Mouse (Mus musculus): ENCODE measurements around the gene Galr3. TPM values are rescaled to one million over a fixed set of nuclear protein-coding genes. Genes with fewer than 3 reads are reported as not detected.

The Galr3 gene
- not detected in 4 replicates for total RNA-seq (2023)

DNA sequence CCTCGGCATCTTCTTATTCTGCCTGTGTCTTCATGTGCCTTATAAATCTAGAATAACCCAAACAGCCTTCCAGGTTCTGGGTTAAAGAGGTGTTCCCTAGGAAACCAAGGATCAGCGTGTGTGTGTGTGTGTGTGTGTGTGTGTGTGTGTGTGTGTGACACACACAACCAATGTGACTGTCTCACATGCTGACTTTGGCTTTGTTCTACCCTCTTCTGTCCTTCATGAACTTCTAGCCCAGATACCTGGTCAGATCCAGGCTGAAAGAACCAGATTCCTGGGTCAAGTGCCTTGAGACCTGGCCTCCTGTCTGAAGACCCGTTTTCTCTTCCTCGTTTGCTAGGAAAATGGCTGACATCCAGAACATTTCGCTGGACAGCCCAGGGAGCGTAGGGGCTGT, at the start of gene Galr3:
Galr3 (plus strand) TSS at position 301 of the 400 bp plus-strand sequence.

DNA sequence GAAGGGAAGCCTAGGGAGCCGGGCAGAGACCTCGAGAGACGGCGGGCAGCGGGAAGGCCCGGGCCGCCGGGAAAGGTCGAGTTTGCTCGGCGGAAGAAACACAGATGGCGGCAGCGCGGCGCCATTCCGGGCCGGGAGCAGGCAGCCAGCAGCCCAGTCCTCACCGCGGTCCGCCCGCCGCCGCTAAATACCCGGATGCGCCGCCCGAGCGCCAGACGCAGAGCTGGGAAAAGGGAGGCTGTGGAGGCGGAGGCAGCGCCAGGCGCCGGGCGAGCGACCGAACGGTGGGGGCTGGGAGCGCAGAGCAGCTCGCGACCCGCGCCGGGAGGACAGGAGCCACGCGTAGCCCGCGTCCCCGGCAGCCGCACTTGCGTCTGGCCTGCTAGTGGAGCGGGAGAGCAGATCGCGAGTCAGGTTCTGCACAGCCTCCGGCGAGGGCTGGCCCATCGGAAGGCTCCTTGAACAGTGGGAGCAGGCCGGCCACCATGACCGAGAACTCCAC, 13.4 kb upstream of the Galr3 start, which contains the start of gene H1f0:
H1f0 (plus strand) TSS at position 214 of the 502 bp plus-strand sequence.

DNA sequence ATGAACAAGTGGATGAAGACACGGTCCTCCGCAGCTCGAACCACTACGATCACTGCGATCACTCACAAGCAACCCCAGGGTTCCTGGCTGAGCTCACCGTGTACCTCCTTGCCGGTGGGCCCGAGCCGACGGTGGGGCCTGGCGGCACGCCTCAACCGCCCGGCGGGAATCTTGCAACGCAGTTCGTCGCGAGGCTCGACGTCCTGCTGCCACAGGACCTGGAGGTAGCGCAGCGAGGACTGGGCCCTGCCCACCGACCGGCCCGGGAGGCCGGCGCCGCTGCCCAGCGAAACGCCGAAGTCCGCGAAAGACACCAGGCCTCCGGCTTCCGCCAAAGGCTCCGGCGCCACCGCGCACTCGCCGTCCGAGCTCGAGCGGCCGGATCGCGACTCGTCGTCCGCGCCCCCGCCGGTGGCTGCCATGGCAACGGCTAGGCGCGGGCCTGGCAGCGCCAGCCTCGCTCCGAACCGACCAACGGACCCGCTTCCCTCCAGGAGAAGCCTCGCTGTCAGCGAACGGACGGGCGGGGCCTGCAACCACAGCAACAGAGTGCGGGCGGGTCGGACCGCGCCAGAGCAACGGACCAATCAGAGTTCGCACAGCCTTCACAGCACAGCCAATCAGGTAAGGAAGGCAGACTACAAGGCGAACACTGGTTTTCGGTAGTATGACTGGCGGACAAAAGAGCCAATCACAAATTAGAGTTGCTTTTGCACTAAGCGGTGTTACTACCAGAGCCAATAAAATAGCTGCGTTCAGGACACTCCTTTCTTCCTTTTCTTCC, 20.9 kb downstream of the Galr3 start, which contains the start of gene Ankrd54:
Ankrd54 (minus strand) TSS at position 518 of the 784 bp plus-strand sequence.

DNA sequence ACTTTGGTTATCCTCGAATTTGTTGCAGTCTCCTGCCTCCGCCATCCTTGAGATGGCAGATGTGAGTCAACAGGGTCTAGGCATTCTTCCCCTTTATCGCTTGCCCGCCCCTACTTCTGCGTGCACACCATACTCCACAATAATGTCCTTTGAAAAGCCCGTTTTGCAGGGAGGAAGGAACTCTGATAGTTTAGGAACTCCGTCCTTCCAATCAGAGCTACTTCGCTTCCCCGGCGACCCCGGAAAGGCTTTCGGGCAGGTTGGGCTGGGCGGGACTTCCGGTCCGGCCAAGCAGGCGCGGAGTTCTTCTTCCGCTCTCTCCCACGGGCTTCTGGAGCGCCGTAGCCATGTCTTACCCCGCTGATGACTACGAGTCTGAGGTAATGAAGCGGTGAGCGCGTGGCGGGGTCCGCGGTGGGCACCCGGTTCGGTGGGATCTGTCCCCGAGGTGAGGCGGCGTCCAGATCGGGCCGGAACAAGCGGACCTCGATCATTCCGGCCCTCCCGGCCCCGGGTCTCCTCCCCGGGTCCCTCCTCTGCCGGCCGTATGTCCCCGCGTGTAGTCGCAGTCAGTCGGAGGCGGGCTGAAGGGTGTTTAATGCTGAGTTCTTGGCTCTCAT, 33.3 kb downstream of the Galr3 start, which contains the start of gene Eif3l:
Eif3l (plus strand) TSS at position 267 of the 620 bp plus-strand sequence.

Other genes starting within 250 kb of the Galr3 start
- 0.13 to 0.20 TPM (median 0.18 TPM) in 3 of 4 replicates, not detected in the other for gene Card10, start 238.8 kb upstream of the Galr3 start, total RNA-seq (2023)
- not detected in 4 replicates for gene Cdc42ep1, start 199.3 kb upstream of the Galr3 start, total RNA-seq (2023)
- gene Lgals2, start 186.4 kb upstream of the Galr3 start, total RNA-seq (2023) = not detected in 4 replicates
- gene Gga1, start 164.7 kb upstream of the Galr3 start, total RNA-seq (2023) = 73.8 to 85.1 TPM (median 82.1 TPM) in 4 replicates
- not detected in 4 replicates for gene Gm49510, start 142.2 kb upstream of the Galr3 start, total RNA-seq (2023)
- gene Sh3bp1, start 142.1 kb upstream of the Galr3 start, total RNA-seq (2023) = 64.4 to 69.8 TPM (median 65.2 TPM) in 4 replicates
- 8.1 to 9.7 TPM (median 9.1 TPM) in 4 replicates for gene Pdxp, start 128.0 kb upstream of the Galr3 start, total RNA-seq (2023)
- 7.6 to 13.9 TPM (median 10.2 TPM) in 4 replicates for gene Lgals1, start 115.2 kb upstream of the Galr3 start, total RNA-seq (2023)
- 39.4 to 43.0 TPM (median 41.7 TPM) in 4 replicates for gene Nol12, start 107.0 kb upstream of the Galr3 start, total RNA-seq (2023)
- 44.3 to 52.7 TPM (median 47.1 TPM) in 4 replicates for gene Triobp, start 94.2 kb upstream of the Galr3 start, total RNA-seq (2023)
- gene H1f0, start 13.4 kb upstream of the Galr3 start, total RNA-seq (2023) = 2.6 to 4.8 TPM (median 3.2 TPM) in 4 replicates
- 33.0 to 36.2 TPM (median 34.8 TPM) in 4 replicates for gene Ankrd54, start 21.0 kb downstream of the Galr3 start, total RNA-seq (2023)
- gene Eif3l, start 33.3 kb downstream of the Galr3 start, total RNA-seq (2023) = 98.5 to 108 TPM (median 105 TPM) in 4 replicates
- gene Micall1, start 67.0 kb downstream of the Galr3 start, total RNA-seq (2023) = 41.7 to 56.4 TPM (median 50.6 TPM) in 4 replicates
- 38.2 to 58.6 TPM (median 48.1 TPM) in 4 replicates for gene Polr2f, start 99.1 kb downstream of the Galr3 start, total RNA-seq (2023)
- not detected in 4 replicates for gene 1700088E04Rik, start 99.4 kb downstream of the Galr3 start, total RNA-seq (2023)
- gene Sox10, start 123.4 kb downstream of the Galr3 start, total RNA-seq (2023) = not detected in 4 replicates
- 34.2 to 40.6 TPM (median 37.6 TPM) in 4 replicates for gene Pick1, start 187.3 kb downstream of the Galr3 start, total RNA-seq (2023)
- 0.51 to 3.3 TPM (median 1.1 TPM) in 4 replicates for gene Gm49486, start 187.5 kb downstream of the Galr3 start, total RNA-seq (2023)
- gene Slc16a8, start 212.9 kb downstream of the Galr3 start, total RNA-seq (2023) = not detected in 4 replicates
- gene Baiap2l2, start 243.7 kb downstream of the Galr3 start, total RNA-seq (2023) = not detected in 4 replicates

Data from B cell, adult 62 days (primary cell).